Mouse (Mus musculus): ENCODE results near the gene Gins2. TPM values are rescaled to one million over a fixed set of nuclear protein-coding genes. Genes with fewer than 3 reads are reported as not detected.
A peak's percentile ranks its signal among the peaks of the same experiment; 100 is the strongest.

Gins2 gene
- polyA plus RNA-seq (2012; rRNA removed), result 26.6 and 41.0 TPM in 2 replicates

GRCm38 (mm10) chr8:120588908-120589771 lies at the start of gene Gins2:
Gene Gins2, minus strand, starts transcription at chr8:120589304.
- peak; percentile 85 for DNase-seq (ENCODE audit: low read depth)

- DNase-seq (ENCODE audit: low read depth), result no peak
Measured at GRCm38 (mm10) chr8:120634329-120634839, 45.3 kb upstream of the Gins2 start.

GRCm38 (mm10) chr8:120633665-120634271 lies 44.7 kb upstream of the Gins2 start:
- DNase-seq (ENCODE audit: low read depth), result no peak

GRCm38 (mm10) chr8:120632969-120633664 lies 44.0 kb upstream of the Gins2 start:
- no peak for DNase-seq (ENCODE audit: low read depth)

GRCm38 (mm10) chr8:120631441-120632375 lies 42.6 kb upstream of the Gins2 start:
- DNase-seq (ENCODE audit: low read depth), result no peak

GRCm38 (mm10) chr8:120630848-120631247 lies 41.7 kb upstream of the Gins2 start:
- DNase-seq (ENCODE audit: low read depth), result no peak

- DNase-seq (ENCODE audit: low read depth), result no peak
Measured at GRCm38 (mm10) chr8:120630031-120630430, 40.9 kb upstream of the Gins2 start.

- no peak for DNase-seq (ENCODE audit: low read depth)
Measured at GRCm38 (mm10) chr8:120627298-120627697, 38.2 kb upstream of the Gins2 start.

GRCm38 (mm10) chr8:120626461-120626860 lies 37.4 kb upstream of the Gins2 start:
- DNase-seq (ENCODE audit: low read depth), result no peak

GRCm38 (mm10) chr8:120623608-120624007 lies 34.5 kb upstream of the Gins2 start:
- DNase-seq (ENCODE audit: low read depth), result no peak

GRCm38 (mm10) chr8:120622161-120622560 lies 33.1 kb upstream of the Gins2 start:
- DNase-seq (ENCODE audit: low read depth), result no peak

- DNase-seq (ENCODE audit: low read depth), result no peak
Measured at GRCm38 (mm10) chr8:120620441-120620840, 31.3 kb upstream of the Gins2 start.

GRCm38 (mm10) chr8:120619235-120620180 lies 30.4 kb upstream of the Gins2 start:
- DNase-seq (ENCODE audit: low read depth), result no peak

GRCm38 (mm10) chr8:120618110-120618509 lies 29.0 kb upstream of the Gins2 start:
- no peak for DNase-seq (ENCODE audit: low read depth)

- no peak for DNase-seq (ENCODE audit: low read depth)
Measured at GRCm38 (mm10) chr8:120616663-120617626, 27.8 kb upstream of the Gins2 start.

GRCm38 (mm10) chr8:120614491-120614890 lies 25.4 kb upstream of the Gins2 start:
- no peak for DNase-seq (ENCODE audit: low read depth)

GRCm38 (mm10) chr8:120610824-120611223 lies 21.7 kb upstream of the Gins2 start:
- no peak for DNase-seq (ENCODE audit: low read depth)

GRCm38 (mm10) chr8:120607885-120608284 lies 18.8 kb upstream of the Gins2 start:
- no peak for DNase-seq (ENCODE audit: low read depth)

- DNase-seq (ENCODE audit: low read depth), result no peak
Measured at GRCm38 (mm10) chr8:120607460-120607859, 18.4 kb upstream of the Gins2 start.

Measured in gonadal fat pad, adult 2 months (tissue).